Mouse (Mus musculus): ENCODE data around the gene Olfr1047.
"Not testable (repeated sequence)": the region's sequence is repeated elsewhere in the genome, so short reads cannot be mapped to it uniquely, and the experiment has no call there.

Gene Olfr1047

GRCm38 (mm10) chr2:86231301-86231700 lies at the start of gene Olfr1047:
Gene Olfr1047 (minus strand): TSS chr2:86231401.
- no peak for DNase-seq (ENCODE audit: low spot score)

GRCm38 (mm10) chr2:86278988-86279387 lies 47.8 kb upstream of the Olfr1047 start, which contains the start of gene Olfr1051:
Gene Olfr1051 (minus strand): TSS chr2:86279088.
- not testable (repeated sequence) for DNase-seq (ENCODE audit: low spot score)

- not testable (repeated sequence) for DNase-seq (ENCODE audit: low spot score)
Observed at GRCm38 (mm10) chr2:86258228-86258627, 27.0 kb upstream of the Olfr1047 start, which contains the start of gene Olfr1049. Gene Olfr1049 (minus strand): TSS chr2:86258328.

- DNase-seq (ENCODE audit: low spot score): no peak
Observed at GRCm38 (mm10) chr2:86240189-86240588, 9.0 kb upstream of the Olfr1047 start, which contains the start of gene Olfr1048. Gene Olfr1048 (minus strand): TSS chr2:86240289.

GRCm38 (mm10) chr2:86219214-86219613 lies 12.0 kb downstream of the Olfr1047 start, which contains the start of gene Olfr1046:
Gene Olfr1046 (minus strand): TSS chr2:86219314.
- DNase-seq (ENCODE audit: low spot score): no peak

- no peak for DNase-seq (ENCODE audit: low spot score)
Observed at GRCm38 (mm10) chr2:86202909-86203308, 28.3 kb downstream of the Olfr1047 start, which contains the start of gene Olfr1045. Gene Olfr1045 (minus strand): TSS chr2:86203009.

- DNase-seq (ENCODE audit: low spot score): no peak
Observed at GRCm38 (mm10) chr2:86195863-86196262, 35.3 kb downstream of the Olfr1047 start.

GRCm38 (mm10) chr2:86185583-86185982 lies 45.6 kb downstream of the Olfr1047 start, which contains the start of gene Olfr52:
Gene Olfr52 (minus strand): TSS chr2:86185683.
- DNase-seq (ENCODE audit: low spot score): no peak

GRCm38 (mm10) chr2:86179950-86180349 lies 51.3 kb downstream of the Olfr1047 start:
- no peak for DNase-seq (ENCODE audit: low spot score)

GRCm38 (mm10) chr2:86177720-86178119 lies 53.5 kb downstream of the Olfr1047 start, which contains the start of gene Olfr1044:
Gene Olfr1044 (minus strand): TSS chr2:86177820.
- no peak for DNase-seq (ENCODE audit: low spot score)

All from left cerebral cortex, adult 11 months (tissue).